ENCODE assay signal across 14 mouse cellular contexts in genomic region chr12:109074106-109074505, GRCm38 (mm10).
"Had no signal": no experiment of that assay in that cellular context is flagged by ENCODE, and none has a peak within 500 bp of the region (broad histone marks: within the 10 kb centered on the region; RNA-seq: fewer than 3 reads in every experiment).

No protein-coding gene starts in this region.

- H3K4me1 ChIP-seq: intestine, embryonic 15.5 days; liver, embryonic 12.5 days; megakaryocyte, embryonic 14.5 days had no signal

- H3K27me3 ChIP-seq: intestine, embryonic 15.5 days had no signal

- H3K27ac ChIP-seq: intestine, embryonic 15.5 days; left cerebral cortex, adult 2 months; limb, embryonic 10.5 days; liver, embryonic 12.5 days; neural tube, embryonic 13.5 days; stomach, postnatal 0 days had no signal

- H3K36me3 ChIP-seq: intestine, embryonic 15.5 days; limb, embryonic 10.5 days; liver, embryonic 12.5 days; neural tube, embryonic 13.5 days had no signal

- ATAC-seq: intestine, embryonic 15.5 days; liver, embryonic 12.5 days; midbrain, embryonic 16.5 days had no signal

- H3K4me3 ChIP-seq: intestine, embryonic 15.5 days; left cerebral cortex, adult 2 months; limb, embryonic 10.5 days; liver, embryonic 12.5 days; megakaryocyte, embryonic 14.5 days; neural tube, embryonic 13.5 days had no signal

- DNase-seq: kidney, adult 18-20 months; kidney, postnatal 10 days; lung, postnatal 14 days; right cerebral cortex, adult 18-20 months; right cerebral cortex, postnatal 25 days; thymus, postnatal 25 days had no signal
